19 mouse cellular contexts compared by ENCODE assay signal in genomic region chr10:61798133-61798576, GRCm38 (mm10). TPM values are rescaled to one million over a fixed set of nuclear protein-coding genes. Genes with fewer than 3 reads are reported as not detected.
DNase-seq lines count a peak whose midpoint lies in the region; TF ChIP-seq lines count a peak whose summit lies in the region.
"Had no signal": no experiment of that assay in that cellular context is flagged by ENCODE, and none has a peak within 500 bp of the region (broad histone marks: within the 10 kb centered on the region; RNA-seq: fewer than 3 reads in every experiment).

No protein-coding gene starts in this region.

- TF ChIP-seq POLR2A in brain, embryonic 14.5 days (IDR thresholded peaks at IDR 0.05; ENCODE audit: borderline replicate concordance, extremely low read depth, insufficient read depth, insufficient read length, poor library complexity, severe bottlenecking) = no peak

- no peaks in the 10 kb centered on the region for H3K27me3 ChIP-seq in embryonic facial prominence, embryonic 10.5 days (replicated peaks; ENCODE audit: low read depth, poor library complexity, severe bottlenecking)
- H3K27me3 ChIP-seq: embryonic facial prominence, embryonic 15.5 days; hindbrain, embryonic 15.5 days; liver, embryonic 15.5 days had no signal

- no peak overlapping the region for H3K4me3 ChIP-seq in embryonic facial prominence, embryonic 10.5 days
- H3K4me3 ChIP-seq: embryonic facial prominence, embryonic 15.5 days; hindbrain, embryonic 15.5 days; limb, embryonic 10.5 days; liver, embryonic 15.5 days had no signal

- no peaks in the 10 kb centered on the region for H3K36me3 ChIP-seq in embryonic facial prominence, embryonic 10.5 days (replicated peaks)
- H3K36me3 ChIP-seq: embryonic facial prominence, embryonic 15.5 days; hindbrain, embryonic 15.5 days; limb, embryonic 10.5 days; liver, embryonic 15.5 days had no signal

- 88% methylated on average over 15 of the region's 15 CpGs for WGBS in embryonic facial prominence, embryonic 10.5 days

- DNase-seq in layer of hippocampus, adult 9-11 months = peak; percentile 6
- DNase-seq in layer of hippocampus, adult 9-10 months (ENCODE audit: low spot score) = no peak
- DNase-seq in brain, embryonic 14.5 days (ENCODE audit: low read depth) = peak; percentile 23
- peak; percentile 40 for DNase-seq in brain, embryonic 18.5 days (ENCODE audit: low read depth, low spot score)
- peak; percentile 15 for DNase-seq in lung, postnatal 14 days
- DNase-seq in T-cell, adult 2 months (ENCODE audit: low spot score) = no peak
- no peak for DNase-seq in embryonic facial prominence, embryonic 10.5 days (ENCODE audit: low spot score)
- DNase-seq: adrenal gland, postnatal 10 days; cerebellum, adult 9-10 months; gastrocnemius, postnatal 10 days; heart, adult 11 months; kidney, adult 2 months; liver; thymus, postnatal 14 days had no signal

- H3K4me1 ChIP-seq in embryonic facial prominence, embryonic 10.5 days = peaks cover 21% of the 10 kb centered on the region
- H3K4me1 ChIP-seq: hindbrain, embryonic 15.5 days; liver, embryonic 15.5 days had no signal

- no peaks in the 10 kb centered on the region for H3K9me3 ChIP-seq in embryonic facial prominence, embryonic 10.5 days
- H3K9me3 ChIP-seq: embryonic facial prominence, embryonic 15.5 days; hindbrain, embryonic 15.5 days; limb, embryonic 10.5 days; liver, embryonic 15.5 days had no signal

- H3K27ac ChIP-seq in embryonic facial prominence, embryonic 10.5 days (replicated peaks) = no peak overlapping the region
- H3K27ac ChIP-seq: embryonic facial prominence, embryonic 15.5 days; hindbrain, embryonic 15.5 days; kidney, postnatal 0 days; limb, embryonic 10.5 days; liver, embryonic 15.5 days had no signal

- no peak for TF ChIP-seq CTCF in brain, embryonic 14.5 days (IDR thresholded peaks at IDR 0.05; ENCODE audit: borderline replicate concordance, extremely low read depth, insufficient read depth, insufficient read length)

RNA-seq across cellular contexts. Expression of gene H2afy2, which starts 14.2 kb away (rescaled TPM):
- polyA plus RNA-seq in brain, embryonic 14.5 days (2012; rRNA removed) = 140 and 186 TPM in 2 replicates
- polyA plus RNA-seq in embryonic facial prominence, embryonic 10.5 days (2016; fragmentation: Nextera tagmentation; extraction: Ambion mirVana) = 368 and 392 TPM in 2 replicates

Comparison
In these comparisons a context has a peak if more than half of its experiments do, and no peak if none do; other contexts are left out.
1. DNase-seq: peak in layer of hippocampus, adult 9-11 months (single experiment), brain, embryonic 14.5 days (single experiment), brain, embryonic 18.5 days (single experiment) and lung, postnatal 14 days (single experiment); none in layer of hippocampus, adult 9-10 months (single experiment), T-cell, adult 2 months (single experiment) and embryonic facial prominence, embryonic 10.5 days (single experiment).